Mouse (Mus musculus) spleen, adult 2 months (tissue): ENCODE data around the gene Mab21l1.

Source experiments
- CTCF ChIP-seq: fragments of 200-500 bp; IDR thresholded peaks from 2 replicates; pipeline ENCODE4 v1.5.1; 2011; ENCODE audit warnings: mild to moderate bottlenecking, inconsistent platforms; ENCODE audit not compliant: insufficient read depth, insufficient read length, insufficient replicate concordance; ENCODE audit errors: extremely low read depth
- POLR2A ChIP-seq: fragments of 200-500 bp; IDR thresholded peaks from 2 replicates; pipeline ENCODE4 v1.6.1; 2011; ENCODE audit warnings: low read depth, low read length, inconsistent platforms

DNA sequence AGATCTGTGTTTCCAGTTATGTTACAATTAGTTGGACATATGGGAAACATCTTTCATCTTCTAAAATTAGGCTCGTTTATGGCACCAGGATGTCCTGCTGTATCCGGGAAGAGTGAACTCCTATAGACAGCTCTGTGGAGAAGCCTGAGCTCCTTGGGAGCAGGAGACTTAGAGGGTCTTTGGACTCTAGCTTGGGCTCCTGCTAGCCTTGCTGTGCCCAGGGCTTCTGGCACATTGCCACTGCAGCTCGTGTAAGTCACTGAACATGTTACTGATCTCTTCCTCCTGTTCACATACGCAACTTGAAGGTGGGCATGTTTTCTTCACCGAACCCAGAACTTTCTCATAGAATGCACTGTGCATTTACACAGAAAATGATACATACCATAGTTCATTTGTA, 9.9 kb downstream of the Mab21l1 start:
- TF ChIP-seq CTCF (no peak), POLR2A (no peak)
